Mouse (Mus musculus) liver, embryonic 14.5 days (tissue): ENCODE measurements around the gene Gpatch2l.

Source experiments
- CTCF ChIP-seq: IDR thresholded peaks from 2 replicates; pipeline ENCODE4 v1.5.1; 2016; ENCODE audit warnings: antibody characterized with exemption, low read depth, control low read depth
- EP300 ChIP-seq: IDR thresholded peaks from 2 replicates; pipeline ENCODE4 v1.6.1; 2016; ENCODE audit warnings: antibody characterized with exemption, low read depth

- TF ChIP-seq CTCF: no peak
- no peak for TF ChIP-seq EP300
Observed at GRCm38 (mm10) chr12:86214201-86214600, 27.5 kb upstream of the Gpatch2l start.
